Mouse (Mus musculus): ENCODE data around the gene Rpl3. TPM values are rescaled to one million over a fixed set of nuclear protein-coding genes. Genes with fewer than 3 reads are reported as not detected.

Gene Rpl3
- total RNA-seq, 1 experiment = 1,661 TPM

DNA sequence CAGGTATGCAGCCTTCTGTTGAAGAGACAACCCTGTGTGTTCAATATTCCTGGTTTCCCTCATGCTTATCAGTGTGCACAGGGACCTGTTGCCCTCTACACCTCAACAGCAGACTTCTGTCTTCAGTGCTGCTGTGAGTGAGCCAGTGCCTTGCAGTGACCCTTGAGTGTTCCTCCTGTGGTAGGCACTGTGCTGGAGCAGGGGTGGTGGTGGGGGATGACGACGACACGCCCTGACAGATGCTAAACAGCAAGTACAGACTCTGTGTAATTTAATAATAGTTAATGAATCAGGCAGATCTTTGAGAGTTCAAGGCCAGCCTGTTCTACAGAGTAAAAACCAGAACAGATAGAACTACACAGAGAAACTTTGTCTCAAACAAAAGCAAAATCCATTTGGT is 45.0 kb upstream of the Rpl3 start:
- H3K9ac ChIP-seq (ENCODE audit: insufficient read depth, low read depth, low read length, poor library complexity, severe bottlenecking) = no peak overlapping the region
- in situ Hi-C loops (cut with MboI; ENCODE audit: low sequenced_read_pairs in 2 of 2, unreplicated experiment in 2 of 2) = no loop called here
- H3K9me3 ChIP-seq (ENCODE audit: control insufficient read depth, insufficient read depth, low read depth, low read length) = no peaks in the 10 kb centered on the region
- TF ChIP-seq CHD2 (IDR thresholded peaks at IDR 0.05; ENCODE audit: low read depth, low read length) (no peak), ZNF384 (IDR thresholded peaks at IDR 0.05; ENCODE audit: low read depth, low read length) (no peak), MAFK (IDR thresholded peaks at IDR 0.05; ENCODE audit: insufficient read depth, low read depth, low read length) (no peak), ZC3H11A (IDR thresholded peaks at IDR 0.05; ENCODE audit: borderline replicate concordance, low read depth, low read length) (no peak), HCFC1 (IDR thresholded peaks at IDR 0.05; ENCODE audit: borderline replicate concordance, insufficient read depth, low read length) (no peak)
- peaks cover 1 to 11% of the 10 kb centered on the region in 2 experiments; a peak in 3 of 4 replicates for H3K4me1 ChIP-seq (ENCODE audit: control insufficient read depth in 2 of 2, insufficient read depth in 2 of 2, low read length in 2 of 2, poor library complexity in 1 of 2)
- peaks cover 11% of the 10 kb centered on the region; the same call in 1 of the 2 replicates for H3K36me3 ChIP-seq (ENCODE audit: control insufficient read depth, insufficient read depth, low read length, poor library complexity, severe bottlenecking)
- DNase-seq (ENCODE audit: low read depth, low spot score) = no peak
- no peak overlapping the region for H3K4me3 ChIP-seq (ENCODE audit: insufficient read depth in 1 of 2, low read depth in 1 of 2, low read length in 2 of 2, poor library complexity in 1 of 2, severe bottlenecking in 1 of 2)
- no peak overlapping the region for H3K27ac ChIP-seq (ENCODE audit: insufficient read depth, low read depth, low read length, poor library complexity, severe bottlenecking)

- in situ Hi-C loops (cut with MboI; ENCODE audit: low sequenced_read_pairs in 2 of 2, unreplicated experiment in 2 of 2) = no loop called here
- Histone ChIP-seq H3K4me1 (ENCODE audit: control insufficient read depth in 2 of 2, insufficient read depth in 2 of 2, low read length in 2 of 2, poor library complexity in 1 of 2) (peaks cover 1 to 14% of the 10 kb centered on the region in 2 experiments; a peak in 3 of 4 replicates), H3K4me3 (ENCODE audit: insufficient read depth in 1 of 2, low read depth in 1 of 2, low read length in 2 of 2, poor library complexity in 1 of 2, severe bottlenecking in 1 of 2) (no peak overlapping the region), H3K9me3 (ENCODE audit: control insufficient read depth, insufficient read depth, low read depth, low read length) (no peaks in the 10 kb centered on the region), H3K27ac (ENCODE audit: insufficient read depth, low read depth, low read length, poor library complexity, severe bottlenecking) (no peak overlapping the region), H3K36me3 (ENCODE audit: control insufficient read depth, insufficient read depth, low read length, poor library complexity, severe bottlenecking) (peaks cover 7% of the 10 kb centered on the region; the same call in 1 of the 2 replicates), H3K9ac (ENCODE audit: insufficient read depth, low read depth, low read length, poor library complexity, severe bottlenecking) (no peak overlapping the region)
- TF ChIP-seq CHD2 (IDR thresholded peaks at IDR 0.05; ENCODE audit: low read depth, low read length) (no peak), MAFK (IDR thresholded peaks at IDR 0.05; ENCODE audit: insufficient read depth, low read depth, low read length) (no peak), ZNF384 (IDR thresholded peaks at IDR 0.05; ENCODE audit: low read depth, low read length) (no peak), ZC3H11A (IDR thresholded peaks at IDR 0.05; ENCODE audit: borderline replicate concordance, low read depth, low read length) (no peak), HCFC1 (IDR thresholded peaks at IDR 0.05; ENCODE audit: borderline replicate concordance, insufficient read depth, low read length) (no peak)
- no peak for DNase-seq (ENCODE audit: low read depth, low spot score)
Measured at GRCm38 (mm10) chr15:80135499-80135898, 43.8 kb upstream of the Rpl3 start.

DNA sequence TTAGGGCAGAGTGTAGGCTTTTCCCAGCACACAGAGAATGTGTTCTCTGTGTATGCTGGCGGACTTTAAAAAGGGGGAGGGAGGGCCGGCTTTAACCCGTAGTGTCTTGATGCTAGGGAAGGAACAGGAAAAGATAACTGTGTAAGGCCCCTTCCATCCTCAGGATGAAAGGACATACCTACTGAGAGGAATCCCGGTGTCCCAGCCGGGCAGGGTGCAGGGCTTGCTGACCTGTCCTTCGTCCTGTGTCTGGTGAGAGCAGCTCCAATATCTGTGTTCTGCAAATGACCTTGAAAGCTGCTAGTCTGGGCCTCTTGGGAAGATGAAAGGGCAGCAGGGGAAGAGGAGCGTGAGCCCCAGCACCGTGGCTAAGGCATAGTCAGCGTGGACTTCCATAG is 42.8 kb upstream of the Rpl3 start:
- Histone ChIP-seq H3K27ac (ENCODE audit: insufficient read depth, low read depth, low read length, poor library complexity, severe bottlenecking) (peak overlapping the region; percentile 92; the same call in 1 of the 2 replicates), H3K4me3 (ENCODE audit: insufficient read depth in 1 of 2, low read depth in 1 of 2, low read length in 2 of 2, poor library complexity in 1 of 2, severe bottlenecking in 1 of 2) (peak overlapping the region; percentile 79 to 92), H3K9ac (ENCODE audit: insufficient read depth, low read depth, low read length, poor library complexity, severe bottlenecking) (peak overlapping the region; percentile 94), H3K4me1 (ENCODE audit: control insufficient read depth in 2 of 2, insufficient read depth in 2 of 2, low read length in 2 of 2, poor library complexity in 1 of 2) (peaks cover 1 to 14% of the 10 kb centered on the region in 2 experiments; a peak in 3 of 4 replicates), H3K9me3 (ENCODE audit: control insufficient read depth, insufficient read depth, low read depth, low read length) (no peaks in the 10 kb centered on the region), H3K36me3 (ENCODE audit: control insufficient read depth, insufficient read depth, low read length, poor library complexity, severe bottlenecking) (peaks cover 7% of the 10 kb centered on the region; the same call in 1 of the 2 replicates)
- in situ Hi-C loops (cut with MboI; ENCODE audit: low sequenced_read_pairs in 2 of 2, unreplicated experiment in 2 of 2) = no loop called here
- TF ChIP-seq MAFK (IDR thresholded peaks at IDR 0.05; ENCODE audit: insufficient read depth, low read depth, low read length) = no peak
- no peak for TF ChIP-seq HCFC1 (IDR thresholded peaks at IDR 0.05; ENCODE audit: borderline replicate concordance, insufficient read depth, low read length)
- TF ChIP-seq CHD2 (IDR thresholded peaks at IDR 0.05; ENCODE audit: low read depth, low read length) = no peak
- no peak for TF ChIP-seq ZC3H11A (IDR thresholded peaks at IDR 0.05; ENCODE audit: borderline replicate concordance, low read depth, low read length)
- no peak for TF ChIP-seq ZNF384 (IDR thresholded peaks at IDR 0.05; ENCODE audit: low read depth, low read length)
- no peak for DNase-seq (ENCODE audit: low read depth, low spot score)

DNA sequence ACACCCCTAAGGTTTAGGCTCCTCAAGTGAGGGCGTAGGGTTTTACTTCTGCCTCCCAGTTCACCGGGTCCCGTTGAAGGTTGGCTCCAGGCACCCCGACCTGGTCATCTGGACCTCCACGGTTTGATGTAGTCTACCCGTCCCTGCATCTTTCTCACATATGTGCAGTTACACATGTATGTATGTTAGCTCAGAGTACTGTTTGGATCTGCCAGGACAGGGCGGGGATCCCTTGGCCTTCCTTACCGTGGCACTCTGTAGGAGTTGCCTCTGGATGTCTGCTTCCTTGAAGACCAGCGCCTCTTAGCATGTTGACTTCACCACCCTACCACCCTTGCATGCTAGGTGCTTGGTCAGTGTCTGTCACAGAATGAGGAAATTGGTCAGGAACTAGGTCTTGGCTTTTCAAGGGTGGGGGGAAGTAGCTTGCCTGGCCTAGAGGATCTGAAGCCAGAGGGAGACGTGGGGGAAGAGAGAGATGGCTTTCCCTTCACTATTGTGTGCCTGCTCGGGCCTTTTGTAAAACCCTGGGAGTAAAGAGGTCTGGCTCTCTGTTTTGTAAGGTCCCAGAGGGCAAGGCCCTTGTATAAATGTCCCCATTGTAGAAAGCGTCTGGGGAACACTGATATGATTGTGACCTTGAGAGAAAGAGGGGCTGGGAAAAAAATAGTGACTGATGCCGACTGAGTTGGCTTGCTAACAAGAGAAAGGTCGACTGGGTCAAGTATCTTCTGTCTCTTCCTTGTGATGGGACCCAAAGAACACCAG is 42.2 kb upstream of the Rpl3 start:
- H3K27ac ChIP-seq (ENCODE audit: insufficient read depth, low read depth, low read length, poor library complexity, severe bottlenecking) = peak overlapping the region; percentile 92
- in situ Hi-C loops (cut with MboI; ENCODE audit: low sequenced_read_pairs in 2 of 2, unreplicated experiment in 2 of 2) = no loop called here
- H3K4me1 ChIP-seq (ENCODE audit: control insufficient read depth in 2 of 2, insufficient read depth in 2 of 2, low read length in 2 of 2, poor library complexity in 1 of 2) = peaks cover 1 to 11% of the 10 kb centered on the region in 2 experiments; a peak in 3 of 4 replicates
- H3K4me3 ChIP-seq (ENCODE audit: insufficient read depth in 1 of 2, low read depth in 1 of 2, low read length in 2 of 2, poor library complexity in 1 of 2, severe bottlenecking in 1 of 2) = peak overlapping the region; percentile 79 to 92
- no peaks in the 10 kb centered on the region for H3K9me3 ChIP-seq (ENCODE audit: control insufficient read depth, insufficient read depth, low read depth, low read length)
- peak overlapping the region; percentile 94 for H3K9ac ChIP-seq (ENCODE audit: insufficient read depth, low read depth, low read length, poor library complexity, severe bottlenecking)
- TF ChIP-seq HCFC1 (IDR thresholded peaks at IDR 0.05; ENCODE audit: borderline replicate concordance, insufficient read depth, low read length) = no peak
- DNase-seq (ENCODE audit: low read depth, low spot score) = no peak
- peaks cover 7% of the 10 kb centered on the region; the same call in 1 of the 2 replicates for H3K36me3 ChIP-seq (ENCODE audit: control insufficient read depth, insufficient read depth, low read length, poor library complexity, severe bottlenecking)
